Mouse (Mus musculus): ENCODE measurements around the gene Ddah1. TPM values are rescaled to one million over a fixed set of nuclear protein-coding genes. Genes with fewer than 3 reads are reported as not detected.

Gene Ddah1
- 91.2 and 123 TPM in 2 replicates for polyA plus RNA-seq (2014; fragmentation: Nextera tagmentation; extraction: Ambion mirVana)

DNA sequence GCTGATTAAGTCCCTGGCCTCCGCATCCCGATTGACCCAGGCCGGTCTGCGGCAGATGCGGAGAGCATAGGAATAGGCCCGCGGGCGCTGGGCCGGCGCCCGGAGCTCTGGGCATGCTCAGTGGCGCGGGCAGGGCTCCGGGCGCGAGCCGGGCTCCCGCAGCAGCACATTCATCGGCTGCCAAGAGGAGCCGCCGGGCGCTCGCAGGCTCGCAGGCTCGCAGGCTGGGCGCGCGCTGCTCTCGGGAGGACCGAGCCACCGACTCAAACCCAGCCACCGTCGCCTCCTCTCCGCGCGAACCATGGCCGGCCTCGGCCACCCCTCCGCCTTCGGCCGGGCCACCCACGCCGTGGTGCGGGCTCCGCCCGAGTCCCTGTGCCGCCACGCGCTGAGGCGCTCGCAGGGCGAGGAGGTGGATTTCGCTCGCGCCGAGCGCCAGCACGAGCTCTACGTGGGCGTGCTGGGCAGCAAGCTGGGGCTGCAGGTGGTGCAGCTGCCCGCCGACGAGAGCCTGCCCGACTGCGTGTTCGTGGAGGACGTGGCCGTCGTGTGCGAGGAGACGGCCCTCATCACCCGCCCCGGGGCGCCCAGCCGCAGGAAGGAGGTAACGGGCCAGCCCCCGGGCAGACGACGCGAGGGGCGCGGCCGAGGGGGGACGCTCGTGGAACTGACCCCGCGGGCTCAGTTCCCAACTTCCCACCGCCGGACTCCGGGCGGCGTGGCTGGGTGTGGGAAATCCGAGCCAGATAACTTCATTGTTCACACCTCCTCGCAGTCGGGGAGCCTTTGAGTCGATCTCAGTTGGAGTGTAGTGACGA is at the start of gene Ddah1:
TSS of gene Ddah1 (plus strand) at position 115 of the 818 bp plus-strand sequence.
- ATAC-seq (ENCODE audit: low FRiP score, low TSS enrichment): peak; percentile 90
- DNase-seq: peak; percentile 92
- Histone ChIP-seq H3K27me3 (ENCODE audit: control insufficient read depth, insufficient read depth, low read length) (no peaks in the 10 kb centered on the region), H3K4me1 (ENCODE audit: control insufficient read depth, insufficient read depth, low read length) (peaks cover 10% of the 10 kb centered on the region; the same call in 1 of the 2 replicates), H3K4me3 (replicated peaks; ENCODE audit: low read depth, low read length) (peak within 1 kb of the TSS; percentile 61), H3K9ac (replicated peaks; ENCODE audit: low read length) (peak within 1 kb of the TSS; percentile 86), H3K9me3 (ENCODE audit: control insufficient read depth, low read length) (no peaks in the 10 kb centered on the region), H3K36me3 (ENCODE audit: control insufficient read depth, insufficient read depth, low read length) (no peaks in the 10 kb centered on the region), H3K27ac (replicated peaks; ENCODE audit: low read depth, low read length) (peak within 1 kb of the TSS; percentile 89), H3K4me2 (ENCODE audit: low read length) (peak within 1 kb of the TSS; percentile 91)
- under 1% methylated on average over 92 of the region's 97 CpGs for WGBS

DNA sequence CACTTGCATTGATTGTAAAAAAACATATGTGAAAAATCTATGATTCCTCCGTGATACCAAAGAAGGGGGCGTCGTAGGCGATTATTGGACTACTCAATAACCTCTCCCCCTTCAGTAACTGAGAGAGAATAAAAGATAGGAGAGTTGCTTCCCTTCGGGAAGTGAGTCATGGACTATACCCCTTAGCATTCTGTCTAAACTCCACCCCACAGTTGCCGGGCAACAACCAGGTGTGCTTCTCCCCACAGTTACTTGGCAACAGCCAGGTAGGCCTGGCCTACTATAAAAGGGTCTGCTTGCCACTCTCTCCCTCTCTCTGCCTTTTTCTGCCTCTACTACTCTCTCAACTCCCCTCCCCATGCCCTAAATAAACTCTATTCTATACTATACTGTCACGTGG is 42.6 kb upstream of the Ddah1 start:
- Histone ChIP-seq H3K4me1 (ENCODE audit: control insufficient read depth, insufficient read depth, low read length) (no peaks in the 10 kb centered on the region), H3K4me3 (replicated peaks; ENCODE audit: low read depth, low read length) (no peak overlapping the region), H3K27ac (replicated peaks; ENCODE audit: low read depth, low read length) (no peak overlapping the region), H3K9me3 (ENCODE audit: control insufficient read depth, low read length) (no peaks in the 10 kb centered on the region), H3K27me3 (ENCODE audit: control insufficient read depth, insufficient read depth, low read length) (no peaks in the 10 kb centered on the region), H3K36me3 (ENCODE audit: control insufficient read depth, insufficient read depth, low read length) (no peaks in the 10 kb centered on the region), H3K9ac (replicated peaks; ENCODE audit: low read length) (no peak overlapping the region), H3K4me2 (ENCODE audit: low read length) (no peak overlapping the region)
- DNase-seq (no peak), ATAC-seq (ENCODE audit: low FRiP score, low TSS enrichment) (no peak)
- WGBS: 88% methylated on average over 7 of the region's 7 CpGs

GRCm38 (mm10) chr3:145719660-145720059 is 38.8 kb upstream of the Ddah1 start:
- ATAC-seq (ENCODE audit: low FRiP score, low TSS enrichment): no peak
- H3K36me3 ChIP-seq (ENCODE audit: control insufficient read depth, insufficient read depth, low read length): no peaks in the 10 kb centered on the region
- H3K27ac ChIP-seq (replicated peaks; ENCODE audit: low read depth, low read length): no peak overlapping the region
- H3K9me3 ChIP-seq (ENCODE audit: control insufficient read depth, low read length): no peaks in the 10 kb centered on the region
- no peak overlapping the region for H3K9ac ChIP-seq (replicated peaks; ENCODE audit: low read length)
- DNase-seq: no peak
- no peaks in the 10 kb centered on the region for H3K27me3 ChIP-seq (ENCODE audit: control insufficient read depth, insufficient read depth, low read length)
- no peak overlapping the region for H3K4me2 ChIP-seq (ENCODE audit: low read length)
- 90% methylated on average over 4 of the region's 4 CpGs for WGBS
- no peaks in the 10 kb centered on the region for H3K4me1 ChIP-seq (ENCODE audit: control insufficient read depth, insufficient read depth, low read length)
- no peak overlapping the region for H3K4me3 ChIP-seq (replicated peaks; ENCODE audit: low read depth, low read length)

- no peaks in the 10 kb centered on the region for H3K27me3 ChIP-seq (ENCODE audit: control insufficient read depth, insufficient read depth, low read length)
- H3K9ac ChIP-seq (replicated peaks; ENCODE audit: low read length): no peak overlapping the region
- no peaks in the 10 kb centered on the region for H3K9me3 ChIP-seq (ENCODE audit: control insufficient read depth, low read length)
- no peaks in the 10 kb centered on the region for H3K4me1 ChIP-seq (ENCODE audit: control insufficient read depth, insufficient read depth, low read length)
- WGBS: 80% methylated on average over 8 of the region's 8 CpGs
- DNase-seq (no peak), ATAC-seq (ENCODE audit: low FRiP score, low TSS enrichment) (no peak)
- H3K27ac ChIP-seq (replicated peaks; ENCODE audit: low read depth, low read length): no peak overlapping the region
- no peak overlapping the region for H3K4me3 ChIP-seq (replicated peaks; ENCODE audit: low read depth, low read length)
- H3K4me2 ChIP-seq (ENCODE audit: low read length): no peak overlapping the region
- H3K36me3 ChIP-seq (ENCODE audit: control insufficient read depth, insufficient read depth, low read length): no peaks in the 10 kb centered on the region
Observed at GRCm38 (mm10) chr3:145725078-145725477, 33.4 kb upstream of the Ddah1 start.

DNA sequence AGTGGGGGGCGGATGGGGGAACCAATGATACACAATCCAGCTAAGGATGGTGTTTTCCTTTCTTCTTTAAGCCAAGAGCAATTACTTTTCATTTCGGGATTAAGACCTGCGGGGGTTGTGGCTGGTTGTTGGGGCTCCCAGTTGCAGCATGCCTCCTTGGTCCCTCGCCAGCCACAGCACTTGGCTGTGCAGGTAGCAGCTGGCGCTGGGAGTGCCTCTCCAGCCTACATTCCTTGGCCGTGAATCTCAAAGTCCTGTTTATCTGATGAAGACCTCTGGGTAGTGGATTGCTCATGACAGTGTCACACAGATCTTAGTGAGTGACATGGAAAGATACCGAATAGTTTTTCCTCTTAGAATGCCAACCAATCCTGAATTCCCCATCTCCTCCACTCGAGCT is 30.1 kb upstream of the Ddah1 start:
- no peaks in the 10 kb centered on the region for H3K36me3 ChIP-seq (ENCODE audit: control insufficient read depth, insufficient read depth, low read length)
- no peak for ATAC-seq (ENCODE audit: low FRiP score, low TSS enrichment)
- H3K9me3 ChIP-seq (ENCODE audit: control insufficient read depth, low read length): no peaks in the 10 kb centered on the region
- H3K27me3 ChIP-seq (ENCODE audit: control insufficient read depth, insufficient read depth, low read length): no peaks in the 10 kb centered on the region
- 49% methylated on average over 8 of the region's 8 CpGs for WGBS
- H3K4me3 ChIP-seq (replicated peaks; ENCODE audit: low read depth, low read length): no peak overlapping the region
- no peak overlapping the region for H3K27ac ChIP-seq (replicated peaks; ENCODE audit: low read depth, low read length)
- H3K4me2 ChIP-seq (ENCODE audit: low read length): no peak overlapping the region
- no peak overlapping the region for H3K9ac ChIP-seq (replicated peaks; ENCODE audit: low read length)
- DNase-seq: no peak
- H3K4me1 ChIP-seq (ENCODE audit: control insufficient read depth, insufficient read depth, low read length): no peaks in the 10 kb centered on the region

DNA sequence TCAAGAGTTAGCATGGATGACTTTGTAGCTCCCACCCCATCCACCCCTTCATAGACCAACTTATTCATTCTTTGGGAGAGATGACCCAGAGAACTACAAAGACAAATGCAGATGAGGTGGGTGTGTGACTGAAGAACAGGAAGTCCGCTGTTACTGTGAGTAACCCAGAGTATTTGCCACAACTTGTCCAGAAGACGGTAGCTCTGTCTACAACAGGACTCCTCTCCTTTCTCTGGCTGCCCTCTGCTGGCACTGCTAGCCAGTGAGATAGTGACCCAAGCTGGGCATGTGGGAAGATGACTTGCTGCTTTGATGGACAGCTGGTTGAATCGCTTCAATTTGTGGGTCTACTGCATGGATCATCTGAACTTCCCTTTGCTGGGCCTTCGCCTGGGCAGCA is 28.9 kb upstream of the Ddah1 start:
- Histone ChIP-seq H3K27me3 (ENCODE audit: control insufficient read depth, insufficient read depth, low read length) (no peaks in the 10 kb centered on the region), H3K9ac (replicated peaks; ENCODE audit: low read length) (no peak overlapping the region), H3K4me1 (ENCODE audit: control insufficient read depth, insufficient read depth, low read length) (no peaks in the 10 kb centered on the region), H3K27ac (replicated peaks; ENCODE audit: low read depth, low read length) (no peak overlapping the region), H3K4me2 (ENCODE audit: low read length) (no peak overlapping the region), H3K36me3 (ENCODE audit: control insufficient read depth, insufficient read depth, low read length) (no peaks in the 10 kb centered on the region), H3K4me3 (replicated peaks; ENCODE audit: low read depth, low read length) (no peak overlapping the region), H3K9me3 (ENCODE audit: control insufficient read depth, low read length) (no peaks in the 10 kb centered on the region)
- DNase-seq (no peak), ATAC-seq (ENCODE audit: low FRiP score, low TSS enrichment) (no peak)
- WGBS: 76% methylated on average over 4 of the region's 4 CpGs

DNA sequence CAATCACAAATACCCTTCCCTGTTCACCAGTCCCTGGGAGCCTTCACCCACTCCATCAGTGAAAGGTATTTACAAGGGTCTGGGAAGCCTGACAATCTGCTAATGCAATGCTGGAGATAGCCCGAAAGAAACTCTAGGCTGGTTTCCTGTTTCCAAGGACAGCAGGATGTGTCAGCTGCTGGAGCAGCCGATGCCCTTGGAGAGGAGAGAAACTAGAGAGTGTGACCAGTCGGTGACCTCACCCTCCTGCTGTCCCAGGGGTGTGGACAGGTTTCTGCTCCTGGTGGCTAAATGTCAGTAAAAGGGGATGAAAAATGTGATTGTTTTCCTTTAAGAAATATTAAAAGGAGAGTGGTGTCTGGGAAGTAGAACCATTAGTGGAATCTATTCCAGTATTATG is 28.4 kb upstream of the Ddah1 start:
- DNase-seq (no peak), ATAC-seq (ENCODE audit: low FRiP score, low TSS enrichment) (no peak)
- H3K9me3 ChIP-seq (ENCODE audit: control insufficient read depth, low read length): no peaks in the 10 kb centered on the region
- no peak overlapping the region for H3K27ac ChIP-seq (replicated peaks; ENCODE audit: low read depth, low read length)
- H3K4me1 ChIP-seq (ENCODE audit: control insufficient read depth, insufficient read depth, low read length): no peaks in the 10 kb centered on the region
- 68% methylated on average over 3 of the region's 3 CpGs for WGBS
- no peak overlapping the region for H3K4me2 ChIP-seq (ENCODE audit: low read length)
- H3K9ac ChIP-seq (replicated peaks; ENCODE audit: low read length): no peak overlapping the region
- H3K27me3 ChIP-seq (ENCODE audit: control insufficient read depth, insufficient read depth, low read length): no peaks in the 10 kb centered on the region
- no peak overlapping the region for H3K4me3 ChIP-seq (replicated peaks; ENCODE audit: low read depth, low read length)
- H3K36me3 ChIP-seq (ENCODE audit: control insufficient read depth, insufficient read depth, low read length): no peaks in the 10 kb centered on the region

DNA sequence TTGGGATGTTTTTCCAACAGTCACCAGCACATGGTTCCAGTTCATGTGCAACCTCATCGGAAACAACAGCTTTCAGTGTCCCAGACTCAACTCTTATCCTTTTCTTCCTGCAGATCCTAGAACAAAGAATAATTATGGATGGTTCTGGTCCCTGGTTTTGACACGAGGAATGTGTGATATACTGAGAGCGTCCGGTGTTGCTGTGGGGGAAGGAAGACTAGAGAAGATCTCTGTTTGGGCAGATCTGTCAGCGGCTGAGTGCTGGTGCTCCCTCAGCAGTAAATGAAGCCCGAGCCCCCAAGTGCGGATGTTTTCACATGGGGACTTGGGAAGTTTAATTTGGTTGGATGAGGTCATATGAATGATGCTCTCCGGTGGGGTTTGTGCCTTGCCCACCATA is 23.6 kb upstream of the Ddah1 start:
- WGBS: 87% methylated on average over 8 of the region's 8 CpGs

DNA sequence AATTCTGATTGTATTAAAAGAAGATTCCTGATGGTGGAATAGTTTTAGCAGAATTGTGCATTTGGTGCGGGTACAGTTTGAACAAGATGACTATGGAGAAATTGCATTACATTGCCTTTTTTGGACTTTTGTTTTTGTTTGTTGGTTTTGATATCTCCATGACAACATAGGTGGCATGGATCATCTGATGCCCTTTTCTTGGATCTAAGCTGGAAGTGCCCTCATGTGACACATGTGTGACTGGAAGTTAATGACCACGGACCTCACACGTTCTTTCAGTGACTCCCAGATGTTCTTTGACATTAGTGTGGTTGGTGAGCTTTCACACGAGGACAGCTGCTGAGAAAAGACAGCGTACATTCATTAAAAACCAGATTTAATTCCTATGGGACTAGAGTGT is 21.9 kb upstream of the Ddah1 start:
- ATAC-seq (ENCODE audit: low FRiP score, low TSS enrichment): no peak
- 82% methylated on average over 5 of the region's 5 CpGs for WGBS

More for the DNA sequence above, 23.6 kb upstream of the Ddah1 start:
- H3K36me3 ChIP-seq (ENCODE audit: control insufficient read depth, insufficient read depth, low read length): no peaks in the 10 kb centered on the region
- H3K4me2 ChIP-seq (ENCODE audit: low read length): no peak overlapping the region
- no peaks in the 10 kb centered on the region for H3K27me3 ChIP-seq (ENCODE audit: control insufficient read depth, insufficient read depth, low read length)
- no peaks in the 10 kb centered on the region for H3K4me1 ChIP-seq (ENCODE audit: control insufficient read depth, insufficient read depth, low read length)
- DNase-seq (no peak), ATAC-seq (ENCODE audit: low FRiP score, low TSS enrichment) (no peak)
- H3K27ac ChIP-seq (replicated peaks; ENCODE audit: low read depth, low read length): no peak overlapping the region
- H3K4me3 ChIP-seq (replicated peaks; ENCODE audit: low read depth, low read length): no peak overlapping the region
- no peaks in the 10 kb centered on the region for H3K9me3 ChIP-seq (ENCODE audit: control insufficient read depth, low read length)
- no peak overlapping the region for H3K9ac ChIP-seq (replicated peaks; ENCODE audit: low read length)

More for the DNA sequence above, 21.9 kb upstream of the Ddah1 start:
- no peak overlapping the region for H3K4me2 ChIP-seq (ENCODE audit: low read length)
- no peak overlapping the region for H3K27ac ChIP-seq (replicated peaks; ENCODE audit: low read depth, low read length)
- no peak overlapping the region for H3K4me3 ChIP-seq (replicated peaks; ENCODE audit: low read depth, low read length)
- H3K9me3 ChIP-seq (ENCODE audit: control insufficient read depth, low read length): no peaks in the 10 kb centered on the region
- no peaks in the 10 kb centered on the region for H3K4me1 ChIP-seq (ENCODE audit: control insufficient read depth, insufficient read depth, low read length)
- no peak overlapping the region for H3K9ac ChIP-seq (replicated peaks; ENCODE audit: low read length)
- no peaks in the 10 kb centered on the region for H3K36me3 ChIP-seq (ENCODE audit: control insufficient read depth, insufficient read depth, low read length)
- no peak for DNase-seq
- no peaks in the 10 kb centered on the region for H3K27me3 ChIP-seq (ENCODE audit: control insufficient read depth, insufficient read depth, low read length)
